Mouse (Mus musculus): ENCODE data around the gene Kif14. TPM values are rescaled to one million over a fixed set of nuclear protein-coding genes. Genes with fewer than 3 reads are reported as not detected.

The Kif14 gene
- total RNA-seq, 1 experiment = 12.2 TPM

GRCm38 (mm10) chr1:136557436-136557835 is 91.3 kb downstream of the Kif14 start:
- in situ Hi-C loops (cut with MboI; ENCODE audit: low sequenced_read_pairs in 2 of 2, unreplicated experiment in 2 of 2) = loop anchor here (10.0 to 25.0 kb wide), 2 partner anchors 177 to 180 kb away; no protein-coding TSS in a partner anchor
- Histone ChIP-seq H3K4me1 (ENCODE audit: control insufficient read depth in 2 of 2, insufficient read depth in 2 of 2, low read length in 2 of 2, poor library complexity in 1 of 2) (peaks cover 2 to 19% of the 10 kb centered on the region in 2 experiments; a peak in 2 of 4 replicates), H3K9me3 (ENCODE audit: control insufficient read depth, insufficient read depth, low read depth, low read length) (no peaks in the 10 kb centered on the region), H3K9ac (ENCODE audit: insufficient read depth, low read depth, low read length, poor library complexity, severe bottlenecking) (no peak overlapping the region), H3K27ac (ENCODE audit: insufficient read depth, low read depth, low read length, poor library complexity, severe bottlenecking) (no peak overlapping the region), H3K36me3 (ENCODE audit: control insufficient read depth, insufficient read depth, low read length, poor library complexity, severe bottlenecking) (no peaks in the 10 kb centered on the region), H3K4me3 (ENCODE audit: insufficient read depth in 1 of 2, low read depth in 1 of 2, low read length in 2 of 2, poor library complexity in 1 of 2, severe bottlenecking in 1 of 2) (no peak overlapping the region)
- DNase-seq (ENCODE audit: low read depth, low spot score) = no peak
- TF ChIP-seq ZNF384 (IDR thresholded peaks at IDR 0.05; ENCODE audit: low read depth, low read length) (no peak), CHD2 (IDR thresholded peaks at IDR 0.05; ENCODE audit: low read depth, low read length) (no peak), HCFC1 (IDR thresholded peaks at IDR 0.05; ENCODE audit: borderline replicate concordance, insufficient read depth, low read length) (no peak), ZC3H11A (IDR thresholded peaks at IDR 0.05; ENCODE audit: borderline replicate concordance, low read depth, low read length) (no peak)

- DNase-seq (ENCODE audit: low read depth, low spot score) = no peak
- no peaks in the 10 kb centered on the region for H3K36me3 ChIP-seq (ENCODE audit: control insufficient read depth, insufficient read depth, low read length, poor library complexity, severe bottlenecking)
- no peak for TF ChIP-seq HCFC1 (IDR thresholded peaks at IDR 0.05; ENCODE audit: borderline replicate concordance, insufficient read depth, low read length)
- TF ChIP-seq MAFK (IDR thresholded peaks at IDR 0.05; ENCODE audit: insufficient read depth, low read depth, low read length) = no peak
- TF ChIP-seq ZC3H11A (IDR thresholded peaks at IDR 0.05; ENCODE audit: borderline replicate concordance, low read depth, low read length) = no peak
- no peak for TF ChIP-seq CHD2 (IDR thresholded peaks at IDR 0.05; ENCODE audit: low read depth, low read length)
- no peak for TF ChIP-seq ZNF384 (IDR thresholded peaks at IDR 0.05; ENCODE audit: low read depth, low read length)
- peaks cover 2 to 19% of the 10 kb centered on the region in 2 experiments; a peak in 2 of 4 replicates for H3K4me1 ChIP-seq (ENCODE audit: control insufficient read depth in 2 of 2, insufficient read depth in 2 of 2, low read length in 2 of 2, poor library complexity in 1 of 2)
- H3K9ac ChIP-seq (ENCODE audit: insufficient read depth, low read depth, low read length, poor library complexity, severe bottlenecking) = no peak overlapping the region
- in situ Hi-C loops (cut with MboI; ENCODE audit: low sequenced_read_pairs in 2 of 2, unreplicated experiment in 2 of 2) = loop anchor here (10.0 to 25.0 kb wide), 2 partner anchors 176 to 179 kb away; no protein-coding TSS in a partner anchor
- H3K27ac ChIP-seq (ENCODE audit: insufficient read depth, low read depth, low read length, poor library complexity, severe bottlenecking) = no peak overlapping the region
- no peak overlapping the region for H3K4me3 ChIP-seq (ENCODE audit: insufficient read depth in 1 of 2, low read depth in 1 of 2, low read length in 2 of 2, poor library complexity in 1 of 2, severe bottlenecking in 1 of 2)
- H3K9me3 ChIP-seq (ENCODE audit: control insufficient read depth, insufficient read depth, low read depth, low read length) = no peaks in the 10 kb centered on the region
Measured at GRCm38 (mm10) chr1:136558762-136559161, 92.6 kb downstream of the Kif14 start.

- Histone ChIP-seq H3K9ac (ENCODE audit: insufficient read depth, low read depth, low read length, poor library complexity, severe bottlenecking) (no peak overlapping the region), H3K4me3 (ENCODE audit: insufficient read depth in 1 of 2, low read depth in 1 of 2, low read length in 2 of 2, poor library complexity in 1 of 2, severe bottlenecking in 1 of 2) (no peak overlapping the region), H3K4me1 (ENCODE audit: control insufficient read depth in 2 of 2, insufficient read depth in 2 of 2, low read length in 2 of 2, poor library complexity in 1 of 2) (peaks cover 2 to 19% of the 10 kb centered on the region in 2 experiments; a peak in 2 of 4 replicates), H3K27ac (ENCODE audit: insufficient read depth, low read depth, low read length, poor library complexity, severe bottlenecking) (no peak overlapping the region), H3K9me3 (ENCODE audit: control insufficient read depth, insufficient read depth, low read depth, low read length) (no peaks in the 10 kb centered on the region), H3K36me3 (ENCODE audit: control insufficient read depth, insufficient read depth, low read length, poor library complexity, severe bottlenecking) (peaks cover under 1% of the 10 kb centered on the region; the same call in 1 of the 2 replicates)
- TF ChIP-seq ZC3H11A (IDR thresholded peaks at IDR 0.05; ENCODE audit: borderline replicate concordance, low read depth, low read length) = no peak
- DNase-seq (ENCODE audit: low read depth, low spot score) = no peak
- in situ Hi-C loops (cut with MboI; ENCODE audit: low sequenced_read_pairs in 2 of 2, unreplicated experiment in 2 of 2) = loop anchor here (10.0 to 25.0 kb wide), 2 partner anchors 176 to 178 kb away; no protein-coding TSS in a partner anchor
Measured at GRCm38 (mm10) chr1:136559284-136559683, 93.1 kb downstream of the Kif14 start.

GRCm38 (mm10) chr1:136559774-136560173 is 93.6 kb downstream of the Kif14 start:
- no peak overlapping the region for H3K4me3 ChIP-seq (ENCODE audit: insufficient read depth in 1 of 2, low read depth in 1 of 2, low read length in 2 of 2, poor library complexity in 1 of 2, severe bottlenecking in 1 of 2)
- no peaks in the 10 kb centered on the region for H3K9me3 ChIP-seq (ENCODE audit: control insufficient read depth, insufficient read depth, low read depth, low read length)
- no peak for DNase-seq (ENCODE audit: low read depth, low spot score)
- in situ Hi-C loops (cut with MboI; ENCODE audit: low sequenced_read_pairs in 2 of 2, unreplicated experiment in 2 of 2) = loop anchor here (10.0 to 25.0 kb wide), 2 partner anchors 175 to 178 kb away; no protein-coding TSS in a partner anchor
- H3K9ac ChIP-seq (ENCODE audit: insufficient read depth, low read depth, low read length, poor library complexity, severe bottlenecking) = no peak overlapping the region
- peaks cover 2 to 19% of the 10 kb centered on the region in 2 experiments; a peak in 2 of 4 replicates for H3K4me1 ChIP-seq (ENCODE audit: control insufficient read depth in 2 of 2, insufficient read depth in 2 of 2, low read length in 2 of 2, poor library complexity in 1 of 2)
- H3K36me3 ChIP-seq (ENCODE audit: control insufficient read depth, insufficient read depth, low read length, poor library complexity, severe bottlenecking) = peaks cover 2% of the 10 kb centered on the region; the same call in 1 of the 2 replicates
- H3K27ac ChIP-seq (ENCODE audit: insufficient read depth, low read depth, low read length, poor library complexity, severe bottlenecking) = no peak overlapping the region
- TF ChIP-seq HCFC1 (IDR thresholded peaks at IDR 0.05; ENCODE audit: borderline replicate concordance, insufficient read depth, low read length) (no peak), MAFK (IDR thresholded peaks at IDR 0.05; ENCODE audit: insufficient read depth, low read depth, low read length) (no peak), CHD2 (IDR thresholded peaks at IDR 0.05; ENCODE audit: low read depth, low read length) (no peak), ZC3H11A (IDR thresholded peaks at IDR 0.05; ENCODE audit: borderline replicate concordance, low read depth, low read length) (no peak), ZNF384 (IDR thresholded peaks at IDR 0.05; ENCODE audit: low read depth, low read length) (no peak)
